Mouse (Mus musculus) G1E (cell line): ENCODE results near the gene Ly6c2. TPM values are rescaled to one million over a fixed set of nuclear protein-coding genes. Genes with fewer than 3 reads are reported as not detected.

Experiments used
- ATAC-seq: 2 replicates; pipeline ENCODE4 v1.8.0; 2016; ENCODE audit warnings: mild to moderate bottlenecking; ENCODE audit not compliant: insufficient number of reproducible peaks, poor library complexity, low FRiP score, severe bottlenecking; ENCODE audit errors: extremely low read depth
- DNase-seq: peaks from one replicate; pipeline ENCODE4 v3.0.0; 2012; ENCODE audit warnings: low spot score
- H3K27me3 ChIP-seq: 2 replicates; pipeline ENCODE4 v1.6.1; 2012; ENCODE audit warnings: mild to moderate bottlenecking, low read length, inconsistent platforms; ENCODE audit not compliant: insufficient read depth
- H3K36me3 ChIP-seq: replicated peaks from 2 replicates; pipeline ENCODE3; 2012; ENCODE audit warnings: mild to moderate bottlenecking, inconsistent platforms
- H3K4me1 ChIP-seq: 2 replicates; pipeline ENCODE4 v1.6.1; 2012; ENCODE audit warnings: low read depth, low read length, inconsistent platforms, mixed read lengths; ENCODE audit not compliant: insufficient read depth
- H3K4me3 ChIP-seq: 2 replicates; pipeline ENCODE4 v1.5.1; 2012; ENCODE audit warnings: low read depth, mild to moderate bottlenecking, inconsistent platforms, low read length, moderate library complexity, mixed read lengths
- H3K9me3 ChIP-seq: replicated peaks from 2 replicates; pipeline ENCODE4 v1.6.1; 2012; ENCODE audit warnings: inconsistent platforms
- CTCF ChIP-seq: IDR thresholded peaks from 2 replicates; pipeline ENCODE4 v1.5.1; 2012; ENCODE audit warnings: low read depth, low read length, inconsistent platforms, mixed read lengths
- GATA1 ChIP-seq: IDR thresholded peaks from 2 replicates; pipeline ENCODE4 v1.6.1; 2012; ENCODE audit warnings: borderline replicate concordance, low read length, inconsistent platforms, mixed read lengths
- GATA2 ChIP-seq: IDR thresholded peaks from 2 replicates; pipeline ENCODE4 v1.6.1; 2012; ENCODE audit warnings: low read depth, low read length, inconsistent platforms, borderline replicate concordance
- POLR2AphosphoS5 ChIP-seq: IDR thresholded peaks from 2 replicates; pipeline ENCODE4 v1.6.1; 2012; ENCODE audit warnings: low read depth, low read length, inconsistent platforms; ENCODE audit not compliant: insufficient replicate concordance
- TAL1 ChIP-seq: conservative IDR thresholded peaks from 2 replicates; pipeline ENCODE4 v1.6.1; 2012; ENCODE audit warnings: low read depth, low read length, inconsistent platforms, mixed read lengths
- polyA plus RNA-seq: library from polyadenylated mRNA; stranded (reverse); fragments of >175 nt; gene quantifications from 2 replicates; pipeline ENCODE4 v1.2.3, GENCODE M21; 2012
- total RNA-seq, 2 experiments: library from RNA; stranded (forward) in 1 of 2; stranded (reverse) in 1 of 2; fragments of 200-1000 nt in 1 of 2; fragments of >200 nt in 1 of 2; fragmentation: Nextera tagmentation in 1 of 2; gene quantifications; 2 replicates each; pipeline ENCODE4 v1.2.3; 2014 to 2017

The Ly6c2 gene
- total and polyA plus RNA-seq, 3 experiments: 0.11 TPM; not detected in 2

- H3K36me3 ChIP-seq: no peaks in the 10 kb centered on the region
- no peak for TF ChIP-seq CTCF
- TF ChIP-seq GATA2: no peak
- no peak for TF ChIP-seq GATA1
- no peak for TF ChIP-seq POLR2AphosphoS5
- TF ChIP-seq TAL1: no peak
- H3K9me3 ChIP-seq: peaks cover 7% of the 10 kb centered on the region; the same call in 1 of the 2 replicates
- no peak for ATAC-seq
- no peak for DNase-seq
- no peaks in the 10 kb centered on the region for H3K4me1 ChIP-seq
- H3K27me3 ChIP-seq: no peaks in the 10 kb centered on the region
- no peak overlapping the region for H3K4me3 ChIP-seq
Observed at GRCm38 (mm10) chr15:75060505-75060904, 51.3 kb downstream of the Ly6c2 start.

Other genes with a start within 250 kb of the Ly6c2 start
- not detected in 2 replicates for gene 2010109I03Rik, start 214.9 kb downstream of the Ly6c2 start, total RNA-seq (2014; fragmentation: Nextera tagmentation)
- gene 2010109I03Rik, start 214.9 kb downstream of the Ly6c2 start, total RNA-seq (2017): 0.11 TPM in 1 of 2 replicates, not detected in the other
- not detected in 2 replicates for gene 2010109I03Rik, start 214.9 kb downstream of the Ly6c2 start, polyA plus RNA-seq
- not detected in 2 replicates for gene Ly6i, start 128.5 kb downstream of the Ly6c2 start, total RNA-seq (2014; fragmentation: Nextera tagmentation)
- gene Ly6i, start 128.5 kb downstream of the Ly6c2 start, total RNA-seq (2017): not detected in 2 replicates
- gene Ly6i, start 128.5 kb downstream of the Ly6c2 start, polyA plus RNA-seq: not detected in 2 replicates
- not detected in 2 replicates for gene Ly6a, start 113.9 kb downstream of the Ly6c2 start, total RNA-seq (2014; fragmentation: Nextera tagmentation)
- 0.22 TPM in 1 of 2 replicates, not detected in the other for gene Ly6a, start 113.9 kb downstream of the Ly6c2 start, total RNA-seq (2017)
- gene Ly6a, start 113.9 kb downstream of the Ly6c2 start, polyA plus RNA-seq: not detected in 2 replicates
- gene Ly6c1, start 63.1 kb downstream of the Ly6c2 start, total RNA-seq (2014; fragmentation: Nextera tagmentation): not detected in 2 replicates
- gene Ly6c1, start 63.1 kb downstream of the Ly6c2 start, total RNA-seq (2017): not detected in 2 replicates
- gene Ly6c1, start 63.1 kb downstream of the Ly6c2 start, polyA plus RNA-seq: not detected in 2 replicates
- not detected in 2 replicates for gene Ly6g, start 43.3 kb upstream of the Ly6c2 start, total RNA-seq (2014; fragmentation: Nextera tagmentation)
- not detected in 2 replicates for gene Ly6g, start 43.3 kb upstream of the Ly6c2 start, total RNA-seq (2017)
- gene Ly6g, start 43.3 kb upstream of the Ly6c2 start, polyA plus RNA-seq: not detected in 2 replicates
- not detected in 2 replicates for gene BC025446, start 104.4 kb upstream of the Ly6c2 start, total RNA-seq (2014; fragmentation: Nextera tagmentation)
- gene BC025446, start 104.4 kb upstream of the Ly6c2 start, total RNA-seq (2017): 0.12 TPM in 1 of 2 replicates, not detected in the other
- gene BC025446, start 104.4 kb upstream of the Ly6c2 start, polyA plus RNA-seq: not detected in 2 replicates
- gene Ly6f, start 156.5 kb upstream of the Ly6c2 start, total RNA-seq (2014; fragmentation: Nextera tagmentation): not detected in 2 replicates
- gene Ly6f, start 156.5 kb upstream of the Ly6c2 start, total RNA-seq (2017): not detected in 2 replicates
- not detected in 2 replicates for gene Ly6f, start 156.5 kb upstream of the Ly6c2 start, polyA plus RNA-seq